ENCODE assay signal across 8 mouse cellular contexts in genomic region chr14:105034712-105035377, GRCm38 (mm10).
A peak's percentile ranks its signal among the peaks of the same experiment; 100 is the strongest.
DNase-seq lines count a peak whose midpoint lies in the region; ATAC-seq and TF ChIP-seq lines count a peak whose summit lies in the region.

No protein-coding gene starts in this region.

- no peak for DNase-seq in heart, embryonic 10.5 days (ENCODE audit: low spot score)
- DNase-seq in heart, adult 2 months = no peak
- peak; percentile 8 for DNase-seq in heart, postnatal 4 days
- no peak for DNase-seq in thymus, postnatal 25 days
- no peak for DNase-seq in c-Kit-positive CD71-positive TER-119-positive erythroid progenitor cells, embryonic 14.5 days (ENCODE audit: low spot score)

- TF ChIP-seq POLR2A in heart, adult 2 months (IDR thresholded peaks at IDR 0.05; ENCODE audit: insufficient read depth, low read depth, low read length) = no peak

- no peak for TF ChIP-seq EP300 in heart, adult 2 months (IDR thresholded peaks at IDR 0.05; ENCODE audit: insufficient read depth, low read depth, low read length)

- no peak overlapping the region for H3K9ac ChIP-seq in heart, adult 2 months (ENCODE audit: low read depth, low read length)
- H3K9ac ChIP-seq in stomach, embryonic 15.5 days = no peak overlapping the region

- intact Hi-C loops in heart, adult 2 months (cut with DNase I) = no loop called here

- H3K27ac ChIP-seq in heart, embryonic 10.5 days = no peak overlapping the region
- no peak overlapping the region for H3K27ac ChIP-seq in heart, adult 2 months
- no peak overlapping the region for H3K27ac ChIP-seq in stomach, embryonic 15.5 days

- no peaks in the 10 kb centered on the region for H3K27me3 ChIP-seq in heart, embryonic 10.5 days (ENCODE audit: insufficient read depth, poor library complexity, severe bottlenecking)
- no peaks in the 10 kb centered on the region for H3K27me3 ChIP-seq in heart, adult 2 months (ENCODE audit: control insufficient read depth, insufficient read depth, low read length)
- H3K27me3 ChIP-seq in megakaryocyte, embryonic 14.5 days (replicated peaks) = no peaks in the 10 kb centered on the region
- H3K27me3 ChIP-seq in stomach, embryonic 15.5 days (replicated peaks) = no peaks in the 10 kb centered on the region

- no peaks in the 10 kb centered on the region for H3K79me2 ChIP-seq in heart, adult 2 months (replicated peaks; ENCODE audit: control insufficient read depth, insufficient read depth, low read length)

- no peaks in the 10 kb centered on the region for H3K9me3 ChIP-seq in heart, embryonic 10.5 days
- no peaks in the 10 kb centered on the region for H3K9me3 ChIP-seq in megakaryocyte, embryonic 14.5 days
- H3K9me3 ChIP-seq in stomach, embryonic 15.5 days = no peaks in the 10 kb centered on the region

- H3K4me1 ChIP-seq in heart, embryonic 10.5 days = no peaks in the 10 kb centered on the region
- H3K4me1 ChIP-seq in heart, adult 2 months (ENCODE audit: control insufficient read depth, insufficient read depth, low read length) = no peaks in the 10 kb centered on the region
- peaks cover 4% of the 10 kb centered on the region; the same call in 1 of the 2 replicates for H3K4me1 ChIP-seq in megakaryocyte, embryonic 14.5 days
- no peaks in the 10 kb centered on the region for H3K4me1 ChIP-seq in stomach, embryonic 15.5 days

- no peak for TF ChIP-seq CTCF in heart, adult 2 months (IDR thresholded peaks at IDR 0.05)

- ATAC-seq in megakaryocyte, adult 5-6 weeks (ENCODE audit: poor library complexity, severe bottlenecking) = no peak
- no peak for ATAC-seq in stomach, embryonic 15.5 days (ENCODE audit: insufficient read depth, low FRiP score, low read depth)

- WGBS in heart, embryonic 10.5 days = 43% methylated on average over 14 of the region's 14 CpGs
- WGBS in heart, adult 2 months = 32% methylated on average over 14 of the region's 14 CpGs
- 35% methylated on average over 14 of the region's 14 CpGs for WGBS in stomach, embryonic 15.5 days

- H3K4me2 ChIP-seq in stomach, embryonic 15.5 days = peak overlapping the region; percentile 36; the same call in 1 of the 2 replicates

- H3K36me3 ChIP-seq in heart, embryonic 10.5 days = no peaks in the 10 kb centered on the region
- no peaks in the 10 kb centered on the region for H3K36me3 ChIP-seq in heart, adult 2 months (ENCODE audit: control insufficient read depth, insufficient read depth, low read length)
- H3K36me3 ChIP-seq in megakaryocyte, embryonic 14.5 days (replicated peaks; ENCODE audit: low read length) = no peaks in the 10 kb centered on the region
- H3K36me3 ChIP-seq in stomach, embryonic 15.5 days = no peaks in the 10 kb centered on the region

- peak overlapping the region; percentile 24; the same call in 1 of the 2 replicates for H3K4me3 ChIP-seq in heart, embryonic 10.5 days
- no peak overlapping the region for H3K4me3 ChIP-seq in heart, adult 2 months
- H3K4me3 ChIP-seq in megakaryocyte, embryonic 14.5 days (replicated peaks) = peak overlapping the region; percentile 39
- no peak overlapping the region for H3K4me3 ChIP-seq in stomach, embryonic 15.5 days (replicated peaks)

Comparison
In these comparisons a context has a peak if more than half of its experiments do, and no peak if none do; other contexts are left out.
1. H3K4me3 ChIP-seq: peak in heart, embryonic 10.5 days (single experiment) and megakaryocyte, embryonic 14.5 days (single experiment); none in heart, adult 2 months (single experiment) and stomach, embryonic 15.5 days (single experiment).